Mouse (Mus musculus): ENCODE results near the gene Tmsb15a.
A peak's percentile ranks its signal among the peaks of the same experiment; 100 is the strongest.
"Not testable (repeated sequence)": the region's sequence is repeated elsewhere in the genome, so short reads cannot be mapped to it uniquely, and the experiment has no call there.

Gene Tmsb15a

DNA sequence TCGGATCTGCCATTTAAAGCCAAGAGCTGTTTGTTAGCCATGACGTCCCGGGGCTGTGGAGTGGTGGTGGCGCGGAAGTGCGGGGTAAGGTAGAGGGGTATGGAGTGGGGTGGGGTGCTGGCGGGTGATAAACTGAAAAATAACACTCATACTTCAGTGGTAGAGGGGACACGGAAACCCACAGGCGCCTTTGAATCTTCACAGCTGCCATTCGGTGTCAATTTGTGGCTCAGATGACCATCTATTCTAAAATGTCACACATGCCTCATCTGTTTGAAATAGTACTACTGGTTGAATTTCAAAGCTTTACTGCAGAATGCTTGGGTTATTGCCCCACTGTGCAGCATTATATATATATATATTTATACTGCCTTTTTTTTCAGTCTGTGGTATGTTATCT, at the start of gene Tmsb15a:
TSS of gene Tmsb15a (minus strand) at position 101 of the 400 bp plus-strand sequence.
- no peak for DNase-seq (ENCODE audit: low read depth)

DNA sequence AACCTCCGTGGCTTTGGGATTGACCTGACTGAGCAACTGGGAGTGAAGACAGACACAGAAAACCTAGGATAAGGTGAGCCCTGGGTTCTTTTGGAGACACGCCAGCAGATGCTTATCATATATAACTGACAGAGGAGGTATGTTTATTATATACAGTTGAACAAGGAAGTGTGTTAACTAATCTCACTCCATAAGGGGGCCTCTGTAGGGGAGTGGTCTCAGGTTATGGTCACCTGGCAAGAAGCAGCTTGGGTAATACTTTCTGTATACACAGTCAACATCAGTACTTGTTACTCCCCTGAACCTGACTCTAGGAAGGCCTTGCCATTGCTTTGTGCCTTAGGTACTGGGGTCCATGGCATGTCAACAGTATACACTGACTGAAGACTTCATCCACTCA, 43.5 kb upstream of the Tmsb15a start:
- no peak for DNase-seq (ENCODE audit: low read depth)

DNA sequence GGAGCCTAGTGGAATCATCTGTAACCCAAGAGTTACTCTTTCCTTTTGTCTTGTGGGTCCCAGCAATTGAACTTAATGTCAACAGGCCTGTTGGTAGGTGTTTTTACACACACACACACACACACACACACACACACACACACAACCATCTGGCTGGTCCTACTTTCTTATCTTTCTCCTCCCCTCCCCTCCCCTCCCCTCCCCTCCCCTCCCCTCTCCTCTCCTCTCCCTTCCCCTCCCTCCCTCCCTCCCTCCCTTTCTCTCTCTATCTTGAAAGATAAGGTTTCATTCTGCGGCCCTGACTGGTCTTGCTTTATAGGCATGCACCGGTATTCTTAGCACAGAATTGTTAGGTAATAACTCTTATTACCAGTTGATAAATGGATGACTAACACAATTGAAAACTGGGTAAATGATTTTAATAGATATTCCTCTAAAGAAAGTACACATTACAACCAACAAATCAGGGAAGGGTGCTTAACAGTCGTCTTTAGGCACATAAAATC, 43.0 kb upstream of the Tmsb15a start:
- no peak for DNase-seq (ENCODE audit: low read depth)

DNA sequence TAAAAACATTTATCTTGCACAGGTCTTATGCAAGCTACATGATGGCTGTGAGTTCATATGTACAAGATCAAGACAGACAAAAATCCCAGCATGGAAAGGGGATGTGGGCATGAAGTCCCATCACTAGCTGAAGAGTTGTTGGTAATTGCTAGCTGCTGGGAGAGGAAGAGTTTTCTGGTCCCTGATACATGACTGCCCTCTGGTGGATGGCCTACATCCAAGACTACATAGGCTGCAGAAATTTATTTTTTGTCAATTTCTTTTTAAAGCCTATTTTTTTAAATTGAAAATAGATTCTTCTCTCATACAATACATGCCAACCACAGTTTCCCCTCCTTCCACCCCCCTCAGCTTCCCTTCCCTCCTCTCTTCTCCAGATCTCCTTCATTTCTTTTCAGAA, 36.6 kb upstream of the Tmsb15a start:
- DNase-seq (ENCODE audit: low read depth) = no peak

DNA sequence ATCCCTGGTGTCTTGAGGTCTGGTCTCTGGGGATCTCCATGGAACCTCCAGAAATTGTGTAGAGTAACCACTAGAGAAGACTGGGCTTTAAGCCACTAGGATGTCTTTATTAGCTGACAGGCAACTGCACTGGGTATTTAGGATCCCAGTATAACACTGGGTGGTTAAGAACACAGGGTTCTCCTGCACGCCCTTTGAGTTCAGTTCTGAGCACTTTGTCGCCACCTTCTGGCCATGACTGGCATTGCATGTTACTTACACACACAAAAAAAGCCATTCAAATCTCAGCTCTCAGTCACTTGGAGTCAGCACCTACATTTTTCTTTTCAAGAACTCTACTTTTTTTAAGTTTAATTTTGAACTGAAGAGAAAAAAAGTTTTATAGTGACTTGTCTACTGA, 27.8 kb upstream of the Tmsb15a start:
- peak; percentile 55 for DNase-seq (ENCODE audit: low read depth)

DNA sequence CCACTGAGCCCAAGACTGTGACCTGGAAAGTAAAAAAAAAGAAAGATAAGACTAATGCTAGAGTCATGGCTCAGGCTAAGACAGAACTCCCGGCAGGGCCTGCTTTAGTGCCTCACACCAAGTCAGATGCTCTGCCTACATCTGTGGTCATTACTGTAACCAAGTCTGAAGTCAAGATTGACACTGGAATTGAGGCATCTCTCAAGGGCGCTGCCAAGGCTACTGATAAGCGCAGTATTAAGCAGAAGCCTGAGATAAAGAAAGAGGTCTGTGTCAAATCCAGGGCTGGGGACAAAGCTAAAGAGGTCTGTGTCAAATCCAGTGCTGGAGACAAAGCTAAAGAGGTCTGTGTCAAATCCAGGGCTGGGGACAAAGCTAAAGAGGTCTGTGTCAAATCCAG, 20.3 kb upstream of the Tmsb15a start:
- not testable (repeated sequence) for DNase-seq (ENCODE audit: low read depth)

DNA sequence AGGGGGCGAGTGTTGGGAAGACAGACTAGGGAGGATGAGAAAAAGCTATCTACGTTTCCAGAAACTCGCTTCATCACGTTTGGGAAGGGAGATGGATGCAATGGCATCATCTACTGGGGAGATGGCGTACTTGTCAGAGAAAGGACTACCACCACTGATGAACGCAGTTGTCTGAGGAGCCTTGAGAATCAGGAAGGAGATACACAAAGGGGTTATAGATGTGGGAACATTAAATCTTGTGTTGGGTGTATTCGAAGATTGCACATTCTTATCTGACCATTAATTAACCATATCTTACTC, 17.9 kb upstream of the Tmsb15a start:
- no peak for DNase-seq (ENCODE audit: low read depth)

DNA sequence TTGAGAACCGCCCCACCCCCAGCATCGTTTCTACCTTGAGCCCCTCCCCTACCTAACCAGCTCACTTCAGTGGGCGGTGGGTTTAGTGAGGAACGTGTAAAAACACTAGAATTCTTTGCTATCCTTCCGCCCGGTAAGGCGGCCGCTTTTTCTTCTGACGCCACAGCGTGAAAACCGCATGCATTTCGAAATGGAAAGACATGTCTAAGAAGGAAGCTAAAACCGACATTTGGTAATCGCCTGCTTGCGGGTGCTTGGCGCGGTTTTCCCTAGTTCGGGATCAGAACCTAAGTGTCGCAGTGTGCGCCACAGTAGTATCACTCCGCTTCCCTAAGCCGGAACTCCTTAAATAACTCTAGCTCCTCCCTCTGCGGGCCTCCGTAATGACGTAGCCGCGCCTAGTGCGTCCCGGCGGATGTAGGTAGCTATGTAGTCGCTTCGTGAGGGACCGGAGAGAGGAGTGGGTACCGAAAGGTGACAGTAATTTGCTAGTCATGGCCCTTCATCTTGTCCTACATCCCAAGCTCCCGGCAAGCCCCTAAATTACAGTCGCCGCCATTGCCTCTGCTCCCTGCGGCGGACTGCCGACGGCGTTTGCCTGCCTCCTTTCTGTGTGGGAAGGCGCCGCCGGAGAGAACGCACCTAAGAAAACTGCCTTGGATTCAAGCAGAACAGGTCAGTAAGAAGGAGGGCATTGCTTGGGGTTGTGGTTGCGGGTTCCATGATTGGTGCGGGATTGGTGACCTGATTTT, 17.4 kb upstream of the Tmsb15a start, which contains the start of the genes Armcx5 and Gprasp1:
TSS of gene Armcx5 (plus strand) at position 430 of the 752 bp plus-strand sequence.
TSS of gene Gprasp1 (plus strand) at position 430 of the 752 bp plus-strand sequence.
- DNase-seq (ENCODE audit: low read depth) = peak; percentile 72

DNA sequence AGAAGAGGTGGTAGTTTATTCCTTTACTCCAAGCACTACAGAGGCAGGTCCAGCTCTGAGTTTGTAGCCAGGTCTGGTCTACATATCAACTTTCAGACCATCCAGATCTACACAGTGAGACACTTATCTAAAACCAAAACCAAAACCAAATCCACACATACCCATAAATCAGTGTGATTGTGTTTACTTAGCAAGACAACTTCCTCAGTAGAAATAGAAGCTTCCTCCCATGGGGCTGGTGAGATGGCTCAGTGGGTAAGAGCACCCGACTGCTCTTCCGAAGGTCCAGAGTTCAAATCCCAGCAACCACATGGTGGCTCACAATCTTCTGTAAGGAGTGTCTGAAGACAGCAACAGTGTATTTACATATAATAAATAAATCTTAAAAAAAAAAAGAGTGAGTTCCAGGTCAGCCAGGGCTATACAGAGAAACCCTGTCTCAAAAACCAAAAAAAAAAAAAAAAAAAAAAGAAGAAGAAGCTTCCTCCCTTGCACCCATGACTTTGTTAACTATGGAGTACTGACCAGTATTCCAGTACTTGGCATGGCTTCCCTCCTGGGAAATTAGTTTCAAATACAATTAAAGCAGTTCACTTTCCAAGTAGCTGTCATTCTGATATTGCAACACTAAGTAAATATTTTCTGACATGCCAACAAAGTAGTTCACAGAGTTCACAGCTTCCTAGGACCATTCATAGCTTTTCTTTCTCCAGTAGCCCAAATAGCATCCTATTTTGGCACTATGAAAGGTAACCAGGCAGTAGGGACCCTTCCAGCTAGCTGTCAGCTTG, 13.9 kb upstream of the Tmsb15a start:
- no peak for DNase-seq (ENCODE audit: low read depth)

DNA sequence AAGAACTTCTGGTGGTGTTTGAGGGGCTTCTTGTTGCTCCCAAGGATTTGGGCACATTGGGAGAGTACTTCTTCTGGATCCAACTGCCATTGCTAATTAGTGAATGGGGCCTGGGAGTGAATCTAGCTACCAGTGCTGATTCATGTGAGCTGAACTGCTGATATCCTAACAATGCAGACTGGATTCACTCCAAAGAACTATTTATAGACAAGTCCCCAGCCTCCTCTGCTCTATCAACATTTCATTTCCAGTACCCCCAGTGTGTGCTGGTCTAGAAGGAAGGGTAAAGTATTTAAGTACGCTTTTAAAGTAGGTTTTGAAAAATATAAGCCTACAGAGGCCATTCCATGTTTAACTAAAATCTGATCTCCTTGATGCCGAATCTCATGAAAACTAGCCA, 12.2 kb downstream of the Tmsb15a start:
- DNase-seq (ENCODE audit: low read depth) = no peak

DNA sequence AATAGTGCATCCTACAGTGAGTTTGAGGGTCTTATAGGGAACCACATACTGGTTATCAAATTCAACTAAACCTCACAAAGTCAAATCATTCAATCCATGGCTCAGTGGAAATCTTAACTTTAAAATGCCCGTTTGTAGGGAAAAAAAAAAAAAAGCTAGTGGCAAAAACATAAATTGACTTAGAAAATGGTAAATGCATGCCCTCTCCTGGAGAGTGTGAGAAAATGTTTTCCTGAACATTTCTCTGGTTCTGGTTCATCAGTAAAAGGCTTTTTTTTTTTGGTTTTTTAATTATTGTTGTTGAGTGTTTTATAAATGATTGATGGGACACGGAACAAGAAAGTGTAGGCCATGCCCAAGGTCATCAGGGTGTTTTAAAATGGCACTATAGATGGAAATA, 20.7 kb downstream of the Tmsb15a start:
- no peak for DNase-seq (ENCODE audit: low read depth)

DNA sequence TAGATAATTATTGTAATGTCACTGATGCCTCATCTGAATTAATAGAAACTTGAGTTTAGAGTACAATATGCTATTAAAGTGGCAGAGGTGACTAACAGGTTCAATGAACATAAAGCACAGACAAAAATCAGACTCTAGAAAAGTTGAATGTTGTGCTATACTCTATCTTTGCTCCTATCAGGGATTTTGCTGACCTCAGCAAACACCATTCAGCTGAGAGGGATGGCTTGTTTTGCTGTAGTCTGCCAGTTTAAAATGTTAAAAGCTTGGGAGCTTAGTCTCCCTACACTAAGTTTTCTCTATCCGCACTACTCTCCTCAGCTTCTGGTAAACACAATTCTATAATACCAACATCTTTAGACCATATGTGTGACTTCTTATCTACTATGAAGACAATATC, 21.9 kb downstream of the Tmsb15a start:
- no peak for DNase-seq (ENCODE audit: low read depth)

DNA sequence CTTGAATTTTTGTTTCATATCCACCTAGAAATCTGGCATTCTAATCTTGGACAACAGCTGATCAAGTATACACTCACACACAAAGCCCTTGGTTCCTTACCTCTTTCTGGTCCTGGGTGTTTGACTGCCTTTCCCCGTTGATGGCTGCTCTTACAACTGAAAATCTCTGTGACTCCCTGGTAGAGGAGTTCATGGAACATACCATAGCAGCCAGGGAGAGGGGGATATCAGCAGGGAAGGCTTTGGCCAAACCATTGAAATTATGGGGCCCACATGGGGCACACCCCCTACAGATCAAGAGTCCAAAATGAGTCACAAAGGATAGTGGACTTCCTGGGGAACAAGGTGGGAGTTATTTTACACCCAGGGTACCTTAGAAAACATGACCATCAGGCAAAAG, 31.4 kb downstream of the Tmsb15a start, which contains the start of gene Tcp11x2:
TSS of gene Tcp11x2 (minus strand) at position 158 of the 400 bp plus-strand sequence.
- no peak for DNase-seq (ENCODE audit: low read depth)

DNA sequence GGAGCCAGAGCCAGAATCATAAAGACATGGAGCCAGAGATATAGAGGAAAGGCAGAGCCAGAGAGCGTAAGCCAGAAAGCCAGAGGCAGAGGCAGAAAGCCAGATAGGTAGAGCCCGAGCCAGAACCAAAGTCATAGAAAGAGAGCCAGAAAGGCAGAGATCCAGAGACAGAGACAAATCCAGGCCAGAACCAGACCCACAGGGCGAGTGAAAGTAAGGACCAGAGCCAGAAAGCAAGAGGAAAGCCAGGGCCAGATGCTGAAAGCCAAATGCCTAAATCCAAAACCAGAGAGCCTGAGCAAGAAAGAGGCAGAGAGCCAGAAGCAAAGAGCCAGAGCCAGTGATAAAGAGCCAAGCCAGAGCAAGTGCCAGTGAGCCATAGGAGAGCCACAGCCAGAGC, 37.3 kb downstream of the Tmsb15a start:
- DNase-seq (ENCODE audit: low read depth) = no peak

DNA sequence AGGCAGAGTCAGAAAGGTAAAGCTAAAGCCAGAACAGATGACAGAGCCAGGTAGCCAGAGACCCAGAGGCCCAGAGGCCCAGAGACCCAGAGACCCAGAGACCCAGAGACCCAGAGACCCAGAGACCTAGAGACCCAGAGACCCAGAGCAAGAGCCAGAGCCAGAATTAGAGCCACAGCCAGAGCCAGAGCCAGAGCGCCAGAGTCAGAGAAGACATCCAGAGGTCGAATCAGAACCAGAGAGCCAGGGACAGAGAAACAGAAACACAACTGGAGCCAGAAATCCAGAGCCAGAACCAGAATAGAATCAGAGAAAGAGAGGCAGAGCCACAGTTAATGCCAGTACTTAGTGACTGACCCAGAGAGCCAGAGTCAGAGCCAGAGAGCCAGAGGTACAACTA, 43.2 kb downstream of the Tmsb15a start:
- DNase-seq (ENCODE audit: low read depth) = no peak
